Mouse (Mus musculus) myocyte (in vitro differentiated cells): Measurements from ENCODE around the gene Isoc2a.

ENCODE experiments used
- E2F4 ChIP-seq: IDR thresholded peaks from one replicate; pipeline ENCODE4 v1.6.1; 2011; ENCODE audit warnings: mild to moderate bottlenecking, control low read depth, moderate library complexity; ENCODE audit not compliant: insufficient read depth
- MAX ChIP-seq: IDR thresholded peaks from one replicate; pipeline ENCODE4 v1.6.1; 2011; ENCODE audit warnings: low read depth, mild to moderate bottlenecking, control low read depth
- POLR2A ChIP-seq: IDR thresholded peaks from one replicate; pipeline ENCODE4 v1.6.1; 2011; ENCODE audit warnings: low read depth, mild to moderate bottlenecking, control low read depth, moderate library complexity; ENCODE audit not compliant: insufficient read length
- TCF12 ChIP-seq: IDR thresholded peaks from one replicate; pipeline ENCODE4 v1.6.1; 2011; ENCODE audit warnings: mild to moderate bottlenecking, control low read depth; ENCODE audit not compliant: poor library complexity, insufficient read depth, severe bottlenecking
- USF1 ChIP-seq: IDR thresholded peaks from one replicate; pipeline ENCODE4 v1.6.1; 2011; ENCODE audit warnings: low read depth, mild to moderate bottlenecking, control low read depth, moderate library complexity

GRCm38 (mm10) chr7:4902404-4902803, 25.5 kb downstream of the Isoc2a start:
- TF ChIP-seq TCF12 (no peak), POLR2A (no peak), USF1 (no peak), E2F4 (no peak), MAX (no peak)
